Mouse (Mus musculus) liver, embryonic 14.5 days (tissue): ENCODE data around the gene Olfr1344. TPM values are rescaled to one million over a fixed set of nuclear protein-coding genes. Genes with fewer than 3 reads are reported as not detected.

Experiments used
- ATAC-seq: fragments of 200-750 bp; cut with Nextera tagmentation; 2 replicates; pipeline ENCODE4 v1.8.0; 2017; ENCODE audit warnings: moderate number of reproducible peaks, mild to moderate bottlenecking, moderate library complexity; ENCODE audit not compliant: insufficient read depth
- DNase-seq, 3 experiments: peaks; one replicate each; pipeline ENCODE4 v3.0.0-alpha.2; 2012 to 2013; ENCODE audit warnings: low read depth in 3 of 3, low spot score in 3 of 3
- H3K27ac ChIP-seq: fragments of 300-500 bp; sonication (generic); 2 replicates; pipeline ENCODE4 v1.5.1; 2014; ENCODE audit warnings: moderate library complexity, mild to moderate bottlenecking, control low read depth, inconsistent platforms
- H3K27me3 ChIP-seq: fragments of 300-500 bp; sonication (generic); 2 replicates; pipeline ENCODE4 v1.6.1; 2014; ENCODE audit warnings: mild to moderate bottlenecking, low read length, moderate library complexity; ENCODE audit not compliant: control insufficient read depth, insufficient read depth
- H3K36me3 ChIP-seq: fragments of 300-500 bp; sonication (generic); replicated peaks from 2 replicates; pipeline ENCODE4 v1.6.1; 2014; ENCODE audit warnings: low read depth; ENCODE audit not compliant: control insufficient read depth, insufficient read depth
- H3K4me1 ChIP-seq, 2 experiments: fragments of 200-500 bp in 1 of 2; fragments of 300-500 bp in 1 of 2; sonication (generic) in 1 of 2; replicated peaks; 2 replicates each; pipeline ENCODE4 v1.6.1; 2012 to 2014; ENCODE audit warnings: antibody characterized with exemption in 1 of 2, inconsistent platforms in 1 of 2, low read length in 1 of 2; ENCODE audit not compliant: control insufficient read depth in 2 of 2, insufficient read depth in 2 of 2
- H3K4me2 ChIP-seq: fragments of 300-500 bp; sonication (generic); 2 replicates; pipeline ENCODE4 v1.6.1; 2014; ENCODE audit warnings: low read depth, mild to moderate bottlenecking, control low read depth, moderate library complexity
- H3K4me3 ChIP-seq, 2 experiments: fragments of 200-500 bp in 1 of 2; fragments of 300-500 bp in 1 of 2; sonication (generic) in 1 of 2; 2 replicates each; pipeline ENCODE4 v1.5.1; 2012 to 2014; ENCODE audit warnings: low read depth in 2 of 2, low read length in 2 of 2, mild to moderate bottlenecking in 2 of 2, control low read depth in 1 of 2, inconsistent platforms in 1 of 2, moderate library complexity in 1 of 2; ENCODE audit not compliant: insufficient read depth in 1 of 2
- H3K9ac ChIP-seq: fragments of 300-500 bp; sonication (generic); replicated peaks from 2 replicates; pipeline ENCODE4 v1.6.1; 2014; ENCODE audit warnings: mild to moderate bottlenecking, control low read depth, moderate library complexity
- H3K9me3 ChIP-seq: fragments of 300-500 bp; sonication (generic); 2 replicates; pipeline ENCODE4 v1.6.1; 2016; ENCODE audit warnings: low read length, mixed read lengths; ENCODE audit not compliant: control insufficient read depth
- CTCF ChIP-seq: IDR thresholded peaks from 2 replicates; pipeline ENCODE4 v1.5.1; 2016; ENCODE audit warnings: antibody characterized with exemption, low read depth, control low read depth
- EP300 ChIP-seq: IDR thresholded peaks from 2 replicates; pipeline ENCODE4 v1.6.1; 2016; ENCODE audit warnings: antibody characterized with exemption, low read depth
- WGBS: fragments of 180-500 bp; shearing (Covaris S2); extraction: QIAGEN DNeasy Blood & Tissue Kit; methylation state at CpG from one replicate; pipeline ENCODE4 v1.1.7; 2014; ENCODE audit not compliant: insufficient replicate concordance; 5-methylcytosine and 5-hydroxymethylcytosine counted together
- polyA plus RNA-seq, 2 experiments: library from polyadenylated mRNA; depleted of rRNA in 1 of 2; stranded (reverse) in 1 of 2; unstranded in 1 of 2; fragments of >200 nt; fragmentation: Nextera tagmentation in 1 of 2; extraction: Ambion mirVana in 1 of 2; gene quantifications; 2 replicates each; pipeline versions ENCODE4 v1.2.1 to v1.2.3; 2012 to 2014

Gene Olfr1344
- polyA plus RNA-seq, 2 experiments: not detected

DNA sequence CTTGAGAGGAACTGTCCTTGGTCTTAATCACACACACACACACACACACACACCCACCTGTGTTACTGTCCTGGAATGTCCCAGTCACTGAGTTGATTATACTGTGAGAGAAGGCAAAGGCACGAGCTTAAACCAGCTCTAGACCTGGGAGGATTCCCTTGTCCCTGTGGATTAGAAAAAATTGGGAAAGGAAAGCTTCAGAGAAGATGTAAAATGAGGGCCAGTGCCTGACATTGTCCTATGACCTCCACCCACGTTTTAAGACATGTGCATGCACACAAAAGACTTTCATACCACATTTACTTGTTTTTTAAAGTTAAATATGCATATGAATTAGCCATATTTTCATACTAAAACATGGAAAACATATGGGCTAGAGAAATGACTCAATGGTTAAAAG, 48.4 kb downstream of the Olfr1344 start, which contains the start of gene Olfr5:
Olfr5 (minus strand) TSS at position 101 of the 400 bp plus-strand sequence.
- WGBS: 6% methylated on average over 2 of the region's 2 CpGs
- TF ChIP-seq EP300 (no peak), CTCF (no peak)

More for the DNA sequence above, 48.4 kb downstream of the Olfr1344 start, which contains the start of gene Olfr5:
- no peaks in the 10 kb centered on the region for H3K9me3 ChIP-seq
- DNase-seq: no peak
- H3K4me2 ChIP-seq: no peak within 1 kb of the TSS
- H3K36me3 ChIP-seq: no peaks in the 10 kb centered on the region
- H3K27ac ChIP-seq: no peak within 1 kb of the TSS
- H3K4me1 ChIP-seq: no peaks in the 10 kb centered on the region
- H3K27me3 ChIP-seq: no peaks in the 10 kb centered on the region
- H3K4me3 ChIP-seq: no peak within 1 kb of the TSS
- ATAC-seq: no peak
- no peak within 1 kb of the TSS for H3K9ac ChIP-seq

Other genes with a start within 250 kb of the Olfr1344 start
- not detected in 2 replicates for gene Galp, start 241.6 kb upstream of the Olfr1344 start, polyA plus RNA-seq (2012; rRNA removed)
- gene Galp, start 241.6 kb upstream of the Olfr1344 start, polyA plus RNA-seq (2014; fragmentation: Nextera tagmentation; extraction: Ambion mirVana): not detected in 2 replicates
- gene Zscan5b, start 216.4 kb upstream of the Olfr1344 start, polyA plus RNA-seq (2012; rRNA removed): not detected in 2 replicates
- not detected in 2 replicates for gene Zscan5b, start 216.4 kb upstream of the Olfr1344 start, polyA plus RNA-seq (2014; fragmentation: Nextera tagmentation; extraction: Ambion mirVana)
- not detected in 2 replicates for gene Epp13, start 186.0 kb upstream of the Olfr1344 start, polyA plus RNA-seq (2012; rRNA removed)
- gene Epp13, start 186.0 kb upstream of the Olfr1344 start, polyA plus RNA-seq (2014; fragmentation: Nextera tagmentation; extraction: Ambion mirVana): not detected in 2 replicates
- 1.7 and 2.2 TPM in 2 replicates for gene Zfp667, start 152.1 kb upstream of the Olfr1344 start, polyA plus RNA-seq (2012; rRNA removed)
- 5.3 and 6.6 TPM in 2 replicates for gene Zfp667, start 152.1 kb upstream of the Olfr1344 start, polyA plus RNA-seq (2014; fragmentation: Nextera tagmentation; extraction: Ambion mirVana)
- gene Zfp583, start 107.4 kb upstream of the Olfr1344 start, polyA plus RNA-seq (2012; rRNA removed): 0.73 and 0.79 TPM in 2 replicates
- gene Zfp583, start 107.4 kb upstream of the Olfr1344 start, polyA plus RNA-seq (2014; fragmentation: Nextera tagmentation; extraction: Ambion mirVana): 0.54 and 0.88 TPM in 2 replicates
- gene Gm3854, start 94.9 kb upstream of the Olfr1344 start, polyA plus RNA-seq (2012; rRNA removed): 0.13 and 0.20 TPM in 2 replicates
- 0.06 and 0.16 TPM in 2 replicates for gene Gm3854, start 94.9 kb upstream of the Olfr1344 start, polyA plus RNA-seq (2014; fragmentation: Nextera tagmentation; extraction: Ambion mirVana)
- gene Zfp78, start 75.4 kb upstream of the Olfr1344 start, polyA plus RNA-seq (2012; rRNA removed): 0.23 and 0.67 TPM in 2 replicates
- 0.76 and 0.83 TPM in 2 replicates for gene Zfp78, start 75.4 kb upstream of the Olfr1344 start, polyA plus RNA-seq (2014; fragmentation: Nextera tagmentation; extraction: Ambion mirVana)
- 0.63 and 1.0 TPM in 2 replicates for gene Zfp28, start 55.4 kb upstream of the Olfr1344 start, polyA plus RNA-seq (2012; rRNA removed)
- gene Zfp28, start 55.4 kb upstream of the Olfr1344 start, polyA plus RNA-seq (2014; fragmentation: Nextera tagmentation; extraction: Ambion mirVana): 0.91 and 1.2 TPM in 2 replicates
- 0.03 and 0.42 TPM in 2 replicates for gene Smim17, start 40.0 kb upstream of the Olfr1344 start, polyA plus RNA-seq (2012; rRNA removed)
- not detected in 2 replicates for gene Smim17, start 40.0 kb upstream of the Olfr1344 start, polyA plus RNA-seq (2014; fragmentation: Nextera tagmentation; extraction: Ambion mirVana)
- gene Gm20715, start 28.4 kb upstream of the Olfr1344 start, polyA plus RNA-seq (2012; rRNA removed): not detected in 2 replicates
- gene Gm20715, start 28.4 kb upstream of the Olfr1344 start, polyA plus RNA-seq (2014; fragmentation: Nextera tagmentation; extraction: Ambion mirVana): not detected in 2 replicates
- gene Olfr1336, start 17.5 kb downstream of the Olfr1344 start, polyA plus RNA-seq (2012; rRNA removed): not detected in 2 replicates
- not detected in 2 replicates for gene Olfr1336, start 17.5 kb downstream of the Olfr1344 start, polyA plus RNA-seq (2014; fragmentation: Nextera tagmentation; extraction: Ambion mirVana)
- not detected in 2 replicates for gene Olfr1346, start 28.4 kb downstream of the Olfr1344 start, polyA plus RNA-seq (2012; rRNA removed)
- gene Olfr1346, start 28.4 kb downstream of the Olfr1344 start, polyA plus RNA-seq (2014; fragmentation: Nextera tagmentation; extraction: Ambion mirVana): not detected in 2 replicates
- not detected in 2 replicates for gene Olfr5, start 48.3 kb downstream of the Olfr1344 start, polyA plus RNA-seq (2012; rRNA removed)
- gene Olfr5, start 48.3 kb downstream of the Olfr1344 start, polyA plus RNA-seq (2014; fragmentation: Nextera tagmentation; extraction: Ambion mirVana): not detected in 2 replicates
- not detected in 2 replicates for gene Olfr1347, start 61.1 kb downstream of the Olfr1344 start, polyA plus RNA-seq (2012; rRNA removed)
- gene Olfr1347, start 61.1 kb downstream of the Olfr1344 start, polyA plus RNA-seq (2014; fragmentation: Nextera tagmentation; extraction: Ambion mirVana): not detected in 2 replicates
- not detected in 2 replicates for gene Olfr1348, start 70.1 kb downstream of the Olfr1344 start, polyA plus RNA-seq (2012; rRNA removed)
- gene Olfr1348, start 70.1 kb downstream of the Olfr1344 start, polyA plus RNA-seq (2014; fragmentation: Nextera tagmentation; extraction: Ambion mirVana): not detected in 2 replicates
- not detected in 2 replicates for gene Olfr1349, start 84.3 kb downstream of the Olfr1344 start, polyA plus RNA-seq (2012; rRNA removed)
- not detected in 2 replicates for gene Olfr1349, start 84.3 kb downstream of the Olfr1344 start, polyA plus RNA-seq (2014; fragmentation: Nextera tagmentation; extraction: Ambion mirVana)
- not detected in 2 replicates for gene Olfr1350, start 126.2 kb downstream of the Olfr1344 start, polyA plus RNA-seq (2012; rRNA removed)
- gene Olfr1350, start 126.2 kb downstream of the Olfr1344 start, polyA plus RNA-seq (2014; fragmentation: Nextera tagmentation; extraction: Ambion mirVana): not detected in 2 replicates